Mouse (Mus musculus) heart, postnatal 14 days (tissue): ENCODE data around the gene Prkab1. TPM values are rescaled to one million over a fixed set of nuclear protein-coding genes. Genes with fewer than 3 reads are reported as not detected.

Experiments used
- DNase-seq, 2 experiments: peaks; one replicate each; pipeline ENCODE4 v3.0.0; 2021 to 2022
- intact Hi-C: fragments of 180-260 bp; cut with DNase I; formaldehyde crosslinking; loops from one replicate; pipeline ENCODE4 v1.15.1; 2025
- long read RNA-seq, 2 experiments: library from polyadenylated mRNA; stranded (forward); transcript quantifications; one replicate each; pipeline ENCODE4 v2.0.0; 2021
- total RNA-seq, 2 experiments: library from RNA; stranded (reverse); gene quantifications; 2 replicates each; pipeline ENCODE4 v1.2.3; 2021

Gene Prkab1
- 10 to 100 TPM; 49.4 to 59.4 TPM for total RNA-seq
- long read RNA-seq, experiment 1, transcript Prkab1-201 (7 exons, 2,089 nt), result minor isoform, 51 of 123 reads
- long read RNA-seq, experiment 1, transcript Prkab1-202 (8 exons, 2,026 nt), result major isoform, 52 of 123 reads
- long read RNA-seq, experiment 1, partial matches to known transcripts, result 14 of 123 reads
- long read RNA-seq, experiment 1, other reads (novel, unspliced or antisense), result 4 of 123 reads
- long read RNA-seq, experiment 2, transcript Prkab1-201 (7 exons, 2,089 nt), result minor isoform, 45 of 126 reads
- long read RNA-seq, experiment 2, transcript Prkab1-202 (8 exons, 2,026 nt), result major isoform, 67 of 126 reads
- long read RNA-seq, experiment 2, partial matches to known transcripts, result 5 of 126 reads
- long read RNA-seq, experiment 2, other reads (novel, unspliced or antisense), result 4 of 126 reads

GRCm38 (mm10) chr5:116024327-116024739 lies at the start of gene Prkab1:
Prkab1 (minus strand) TSS chr5:116024508.
- DNase-seq, result peak; percentile 92 to 94
- intact Hi-C loops, result loop anchor here (5.0 to 10.0 kb wide), 3 partner anchors 47 to 460 kb away; no protein-coding TSS in a partner anchor

- intact Hi-C loops, result no loop called here
- no peak for DNase-seq
Observed at GRCm38 (mm10) chr5:116069618-116070017, 45.3 kb upstream of the Prkab1 start.

DNA sequence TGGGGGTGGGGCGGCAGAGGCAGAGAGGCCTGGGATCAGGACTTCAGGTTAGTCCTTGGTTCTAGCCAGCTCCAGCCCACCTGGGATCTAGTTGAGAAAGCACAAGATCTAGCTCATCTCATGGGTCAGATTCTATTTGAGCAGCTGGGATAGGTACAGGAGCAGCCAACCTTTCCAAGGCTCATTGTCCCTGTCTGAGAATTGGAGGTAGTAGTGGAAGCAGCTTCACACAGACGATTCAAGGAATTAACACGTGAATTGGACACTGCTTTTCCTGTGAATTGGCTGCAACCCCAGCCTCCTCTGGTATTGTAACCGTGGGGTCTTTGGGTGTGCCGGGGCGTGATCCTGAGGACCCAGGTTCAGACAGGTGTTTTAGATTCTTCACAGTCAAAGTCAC lies 28.5 kb upstream of the Prkab1 start:
- intact Hi-C loops, result no loop called here
- DNase-seq, result no peak

DNA sequence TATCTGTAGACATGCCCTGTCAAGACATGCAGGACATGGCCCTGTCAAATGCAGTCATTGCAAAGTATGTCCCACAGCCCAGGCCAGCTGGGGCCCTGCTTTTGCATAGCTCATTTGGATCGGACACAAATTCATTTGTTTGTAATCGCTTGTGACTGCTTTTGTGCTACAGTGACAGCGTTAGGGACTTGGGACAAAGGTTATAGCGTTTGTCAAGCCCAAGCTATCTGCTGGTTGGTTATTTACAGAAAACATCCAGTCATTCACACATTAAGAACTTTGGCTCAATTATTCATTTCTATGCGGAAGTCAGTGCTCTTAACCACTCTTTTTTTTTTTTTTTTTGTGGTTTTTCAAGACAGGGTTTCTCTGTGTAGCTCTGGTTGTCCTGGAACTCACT lies 27.9 kb upstream of the Prkab1 start:
- intact Hi-C loops, result no loop called here
- DNase-seq, result no peak

GRCm38 (mm10) chr5:116049821-116050220 lies 25.5 kb upstream of the Prkab1 start:
- DNase-seq, result no peak
- intact Hi-C loops, result no loop called here

DNA sequence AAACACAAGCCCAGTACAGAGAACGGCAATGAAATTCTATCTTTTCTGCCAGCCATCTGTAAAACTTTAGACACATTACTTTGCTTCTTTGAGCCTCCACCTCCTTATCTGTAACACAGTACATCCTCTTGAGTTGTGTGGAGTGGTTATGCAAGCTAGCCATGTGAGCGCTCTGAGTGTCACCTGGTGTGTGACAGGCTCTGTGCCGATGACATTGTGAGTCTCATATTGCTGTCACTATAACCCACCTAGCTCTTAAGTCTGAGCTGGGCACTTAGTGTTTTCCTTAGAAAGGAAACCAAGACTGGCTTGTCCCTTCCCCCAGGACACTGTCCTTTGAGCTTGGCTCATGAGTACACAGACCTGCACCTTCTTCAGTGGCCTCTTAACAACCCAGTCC lies 24.0 kb upstream of the Prkab1 start:
- intact Hi-C loops, result no loop called here
- no peak for DNase-seq

DNA sequence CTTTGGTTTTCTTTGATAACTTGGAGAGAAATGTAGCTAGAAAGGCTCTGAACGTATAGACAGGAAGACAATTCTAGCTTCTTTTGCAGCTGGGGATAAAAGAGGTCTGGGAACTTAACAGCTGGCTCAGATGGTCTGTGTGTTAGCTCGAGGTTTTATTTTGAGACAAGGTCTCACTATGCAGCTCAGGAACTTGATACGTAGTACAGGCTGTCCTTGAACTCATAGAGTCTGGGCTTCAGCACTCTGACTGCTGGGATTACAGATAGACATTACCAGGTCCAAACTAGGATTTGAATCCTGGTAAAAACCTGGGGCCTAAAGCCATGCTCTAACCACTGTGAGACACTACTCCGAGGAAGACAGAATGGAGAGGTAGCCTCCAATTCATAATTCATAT lies 21.9 kb upstream of the Prkab1 start:
- intact Hi-C loops, result no loop called here
- no peak for DNase-seq

GRCm38 (mm10) chr5:116045581-116045980 lies 21.3 kb upstream of the Prkab1 start:
- intact Hi-C loops, result no loop called here
- no peak for DNase-seq

DNA sequence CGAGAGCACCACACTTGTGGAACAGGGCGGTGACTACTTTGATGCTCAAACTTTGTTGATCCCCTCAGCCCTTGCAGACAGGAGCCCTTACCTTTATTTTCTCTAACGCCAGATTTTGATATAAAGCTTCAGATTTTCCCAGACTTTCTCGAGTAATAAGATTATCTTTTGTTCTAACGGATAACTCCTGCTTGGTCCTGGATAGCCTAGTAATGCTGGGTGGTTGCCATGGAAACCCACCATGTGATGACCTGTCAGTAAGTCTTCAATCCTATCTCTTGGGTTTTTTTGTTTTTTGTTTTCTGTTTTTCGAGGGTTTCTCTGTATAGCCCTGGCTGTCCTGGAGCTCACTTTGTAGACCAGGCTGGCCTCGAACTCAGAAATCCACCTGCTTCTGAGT lies 17.9 kb upstream of the Prkab1 start:
- intact Hi-C loops, result no loop called here
- DNase-seq, result no peak

GRCm38 (mm10) chr5:116039706-116040105 lies 15.4 kb upstream of the Prkab1 start:
- no peak for DNase-seq
- intact Hi-C loops, result no loop called here

DNA sequence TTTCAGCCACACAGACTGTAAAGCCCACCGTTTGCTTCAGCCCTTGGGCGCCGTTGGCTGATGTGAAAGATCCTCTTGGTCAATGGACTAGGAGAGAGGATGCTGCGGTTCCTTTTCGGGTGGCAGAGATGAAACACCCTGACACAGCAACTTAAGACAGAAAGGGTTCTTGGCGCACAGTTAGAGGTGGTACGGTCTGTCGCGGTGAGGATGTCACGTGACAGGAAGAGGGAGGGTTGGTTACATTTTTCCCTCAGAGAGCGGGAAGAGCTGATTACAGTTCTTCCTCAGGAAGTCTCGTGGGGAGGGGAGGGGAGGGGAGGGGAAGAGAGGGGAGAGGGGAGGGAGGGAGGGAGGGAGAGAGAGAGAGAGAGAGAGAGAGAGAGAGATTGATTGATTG lies 13.4 kb upstream of the Prkab1 start:
- no peak for DNase-seq
- intact Hi-C loops, result no loop called here

GRCm38 (mm10) chr5:116036465-116036864 lies 12.2 kb upstream of the Prkab1 start:
- intact Hi-C loops, result no loop called here
- no peak for DNase-seq

- DNase-seq, result peak; percentile 77 to 84
- intact Hi-C loops, result loop anchor here (2.0 to 5.0 kb wide), 2 partner anchors 94 to 181 kb away; no protein-coding TSS in a partner anchor
Observed at GRCm38 (mm10) chr5:116031190-116031577, 6.9 kb upstream of the Prkab1 start.

- DNase-seq, result no peak
- intact Hi-C loops, result loop anchor here (2.0 to 5.0 kb wide), 2 partner anchors 94 to 182 kb away; no protein-coding TSS in a partner anchor
Observed at GRCm38 (mm10) chr5:116030566-116031189, 6.4 kb upstream of the Prkab1 start.

- intact Hi-C loops, result loop anchor here (10.0 kb wide), 2 partner anchors 386 to 456 kb away; no protein-coding TSS in a partner anchor
- no peak for DNase-seq
Observed at GRCm38 (mm10) chr5:116029071-116029470, 4.8 kb upstream of the Prkab1 start.

DNA sequence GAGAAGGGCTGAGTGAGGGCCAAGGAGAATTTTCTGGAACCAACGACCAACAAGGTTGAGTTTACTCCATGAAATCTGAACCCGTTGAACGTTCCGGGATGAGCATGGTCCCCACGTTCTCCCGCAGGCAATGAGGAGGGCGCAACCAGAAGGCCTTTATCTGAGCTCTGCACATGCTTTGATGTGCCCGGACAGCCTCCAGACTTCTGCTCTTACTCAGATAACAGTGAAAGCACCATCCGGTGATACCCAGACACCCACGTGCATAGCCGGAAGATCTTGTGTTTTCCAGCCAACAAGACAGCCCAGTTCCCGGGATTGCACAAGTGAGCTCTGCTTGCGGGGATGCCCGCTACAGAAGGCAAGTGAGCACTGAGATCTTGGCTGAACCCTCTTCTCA lies 2.3 kb upstream of the Prkab1 start:
- no peak for DNase-seq
- intact Hi-C loops, result loop anchor here (10.0 kb wide), 2 partner anchors 388 to 458 kb away; no protein-coding TSS in a partner anchor

DNA sequence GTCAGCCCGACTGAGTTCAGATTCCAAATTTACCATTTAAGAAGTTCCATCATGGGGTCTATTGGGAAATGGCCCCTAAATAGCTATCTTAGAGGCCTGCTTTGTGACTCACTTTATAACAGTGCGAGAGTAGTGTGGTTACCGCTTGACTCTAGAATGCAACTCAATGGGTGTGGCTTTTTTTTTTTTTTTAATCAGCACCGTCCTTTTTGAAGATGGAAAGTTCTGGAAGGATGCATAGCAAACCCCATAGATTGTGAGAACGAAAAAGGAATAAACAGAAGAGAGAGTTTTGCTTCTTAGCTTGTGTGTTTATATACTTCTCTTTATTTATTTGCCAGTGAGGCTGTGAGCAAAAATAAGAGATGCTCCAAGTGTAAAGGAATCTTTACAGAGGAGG lies 1.8 kb upstream of the Prkab1 start:
- intact Hi-C loops, result loop anchor here (10.0 kb wide), 2 partner anchors 389 to 459 kb away; no protein-coding TSS in a partner anchor
- no peak for DNase-seq

DNA sequence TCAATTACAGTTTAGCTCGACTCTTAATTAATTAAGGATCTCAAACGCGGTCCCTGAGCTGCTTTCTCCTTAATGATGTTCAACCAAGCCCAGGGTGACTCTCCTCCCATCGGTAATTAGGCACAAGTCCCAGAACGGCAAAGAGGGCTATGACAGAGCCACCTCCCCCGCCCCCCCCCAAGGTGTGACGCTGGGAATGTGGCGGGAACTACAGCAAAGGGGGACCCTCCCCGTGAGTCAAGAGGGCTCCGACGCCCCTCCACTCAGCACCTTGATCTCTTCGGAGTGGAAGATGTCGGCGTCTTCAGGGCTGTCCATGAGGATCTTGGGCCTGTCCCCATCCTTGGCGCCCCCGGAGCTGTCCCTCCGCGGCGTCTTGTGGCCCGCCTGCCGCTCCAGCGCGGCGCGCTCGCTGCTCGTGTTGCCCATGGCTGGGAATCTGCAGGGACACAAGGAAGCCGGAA lies 455 bp downstream of the Prkab1 start:
- intact Hi-C loops, result loop anchor here (5.0 to 10.0 kb wide), 3 partner anchors 47 to 461 kb away; no protein-coding TSS in a partner anchor
- DNase-seq, result no peak

DNA sequence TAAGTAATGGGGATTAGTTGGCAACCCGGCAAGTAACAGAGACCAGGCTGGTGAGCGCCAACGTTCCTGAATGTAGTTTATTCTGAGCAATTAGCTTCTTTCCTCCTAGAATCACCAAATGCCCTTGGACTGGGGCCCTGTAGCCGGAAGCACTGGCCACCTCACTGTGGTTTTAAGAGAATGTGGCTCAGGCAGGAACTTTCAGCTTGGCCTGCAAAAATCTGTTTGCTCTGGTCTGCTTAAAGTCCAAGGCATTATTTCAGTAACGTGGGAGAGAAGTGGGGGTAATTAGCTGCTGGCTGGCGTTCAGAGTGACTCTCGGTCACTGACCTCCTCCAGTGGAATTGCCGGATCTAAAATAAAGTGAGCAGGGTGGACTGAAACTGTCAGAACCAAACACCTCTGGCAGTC lies 1.1 kb downstream of the Prkab1 start:
- intact Hi-C loops, result loop anchor here (5.0 to 10.0 kb wide), 3 partner anchors 46 to 462 kb away; no protein-coding TSS in a partner anchor
- no peak for DNase-seq

DNA sequence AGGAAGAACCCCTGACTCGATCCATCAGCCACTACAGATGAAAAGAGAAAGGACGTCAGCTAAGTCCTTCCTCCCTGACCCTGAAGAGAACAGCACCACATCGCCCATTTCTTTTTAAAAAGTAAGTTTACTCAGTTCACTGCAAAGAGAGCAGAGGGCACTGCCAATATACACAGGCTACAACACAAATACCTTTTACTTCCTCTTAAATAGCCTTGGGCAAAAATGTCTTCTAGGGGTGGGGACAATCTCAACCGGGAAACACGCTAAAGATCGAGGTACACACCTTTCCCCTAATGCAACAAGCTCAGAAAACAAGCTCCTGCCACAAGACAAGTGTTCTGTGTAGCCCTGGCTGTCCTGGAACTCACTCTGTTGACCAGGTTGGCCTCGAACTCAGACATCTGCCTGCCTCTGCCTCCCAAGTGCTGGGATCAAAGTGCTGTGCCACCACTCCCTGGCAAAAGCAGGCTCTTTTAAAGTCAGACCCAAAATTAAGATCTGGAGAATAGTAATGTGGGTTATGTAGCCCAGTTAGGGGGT lies 1.6 kb downstream of the Prkab1 start:
- no peak for DNase-seq
- intact Hi-C loops, result loop anchor here (5.0 to 10.0 kb wide), 3 partner anchors 45 to 462 kb away; no protein-coding TSS in a partner anchor

DNA sequence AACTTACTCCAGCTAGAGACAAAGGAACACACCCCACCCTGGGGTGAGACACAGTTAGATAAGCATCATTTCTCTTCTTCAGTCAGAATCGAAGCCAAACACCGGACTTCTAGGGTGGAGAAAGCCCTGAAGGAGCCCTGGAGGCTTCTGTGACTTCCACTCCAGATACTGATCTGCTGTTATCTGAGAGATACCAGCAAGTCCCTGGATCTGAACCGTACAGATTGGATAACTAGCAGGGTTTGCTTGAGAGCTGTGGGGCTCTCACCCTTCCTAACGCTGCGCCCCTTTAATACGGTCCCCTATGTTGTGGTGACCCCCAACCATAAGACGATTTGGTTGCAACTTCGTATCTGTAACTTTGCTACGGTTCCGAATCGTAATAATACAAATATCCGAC lies 2.2 kb downstream of the Prkab1 start:
- no peak for DNase-seq
- intact Hi-C loops, result loop anchor here (5.0 to 10.0 kb wide), 3 partner anchors 45 to 463 kb away; no protein-coding TSS in a partner anchor
